Mouse (Mus musculus) CH12.LX (cell line): ENCODE results near the gene Sowahb. TPM values are rescaled to one million over a fixed set of nuclear protein-coding genes. Genes with fewer than 3 reads are reported as not detected.

Experiments used
- DNase-seq: peaks from one replicate; pipeline ENCODE4 v3.0.0-alpha.2; 2013; ENCODE audit errors: extremely low read depth
- H3K27ac ChIP-seq: 2 replicates; pipeline ENCODE4 v1.5.1; 2012; ENCODE audit warnings: low read depth, mild to moderate bottlenecking, control low read depth, moderate library complexity; ENCODE audit not compliant: insufficient read depth
- H3K27me3 ChIP-seq: replicated peaks from 2 replicates; pipeline ENCODE3; 2012; ENCODE audit warnings: inconsistent platforms
- H3K36me3 ChIP-seq, 2 experiments: replicated peaks in 1 of 2; 2 replicates each; pipeline versions ENCODE3 to v1.6.1; 2012; ENCODE audit warnings: inconsistent platforms in 1 of 2, low read length in 1 of 2, mild to moderate bottlenecking in 1 of 2, mixed read lengths in 1 of 2, moderate library complexity in 1 of 2; ENCODE audit not compliant: control insufficient read depth in 1 of 2, insufficient read depth in 1 of 2
- H3K4me1 ChIP-seq, 2 experiments: 2 replicates each; pipeline ENCODE4 v1.6.1; 2012; ENCODE audit warnings: inconsistent platforms in 1 of 2, moderate library complexity in 1 of 2; ENCODE audit not compliant: insufficient read depth in 2 of 2, control insufficient read depth in 1 of 2
- H3K4me2 ChIP-seq: 2 replicates; pipeline ENCODE4 v1.6.1; 2012; ENCODE audit warnings: low read depth, mild to moderate bottlenecking, control low read depth; ENCODE audit not compliant: poor library complexity, insufficient read depth, severe bottlenecking
- H3K4me3 ChIP-seq, 3 experiments: fragments of 150-350 bp in 1 of 3; sonication (generic) in 1 of 3; replicated peaks in 1 of 3; 2 replicates each; pipeline versions ENCODE3 to v1.5.1; 2011 to 2012; ENCODE audit warnings: low read depth in 2 of 3, low read length in 2 of 3, mild to moderate bottlenecking in 2 of 3, moderate library complexity in 2 of 3, control low read depth in 1 of 3, improper control_type of control experiment in 1 of 3, inconsistent platforms in 1 of 3, mixed read lengths in 1 of 3; ENCODE audit not compliant: poor library complexity in 1 of 3
- H3K79me2 ChIP-seq: replicated peaks from 2 replicates; pipeline ENCODE4 v1.6.1; 2012; ENCODE audit warnings: mild to moderate bottlenecking, moderate library complexity; ENCODE audit not compliant: control insufficient read depth, poor library complexity, insufficient read depth, severe bottlenecking; ENCODE audit errors: extremely low read depth
- H3K9ac ChIP-seq: 2 replicates; pipeline ENCODE4 v1.6.1; 2012; ENCODE audit warnings: low read depth, mild to moderate bottlenecking, control low read depth, moderate library complexity; ENCODE audit not compliant: insufficient read depth
- H3K9me3 ChIP-seq: replicated peaks from 2 replicates; pipeline ENCODE3; 2012; ENCODE audit warnings: low read length, inconsistent platforms, mixed read lengths
- CTCF ChIP-seq, 2 experiments: IDR thresholded peaks in 1 of 2; conservative IDR thresholded peaks in 1 of 2; 2 replicates each; pipeline ENCODE4 v1.5.1; 2011 to 2012; ENCODE audit warnings: low read depth in 2 of 2, low read length in 2 of 2, improper control_type of control experiment in 1 of 2, inconsistent platforms in 1 of 2, mild to moderate bottlenecking in 1 of 2, moderate library complexity in 1 of 2
- E2F4 ChIP-seq: IDR thresholded peaks from 2 replicates; pipeline ENCODE4 v1.6.1; 2011; ENCODE audit warnings: low read depth, low read length, improper control_type of control experiment; ENCODE audit not compliant: insufficient replicate concordance
- ELF1 ChIP-seq: IDR thresholded peaks from 2 replicates; pipeline ENCODE4 v1.6.1; 2014; ENCODE audit warnings: low read depth, mild to moderate bottlenecking, inconsistent platforms, low read length, improper control_type of control experiment
- GABPA ChIP-seq: IDR thresholded peaks from 2 replicates; pipeline ENCODE4 v1.6.1; 2012; ENCODE audit warnings: low read depth, low read length, improper control_type of control experiment, inconsistent platforms; ENCODE audit not compliant: insufficient replicate concordance
- HCFC1 ChIP-seq: IDR thresholded peaks from 2 replicates; pipeline ENCODE4 v1.6.1; 2012; ENCODE audit warnings: low read depth, mild to moderate bottlenecking, inconsistent platforms, low read length, improper control_type of control experiment
- KAT2A ChIP-seq: IDR thresholded peaks from 2 replicates; pipeline ENCODE4 v1.6.1; 2012; ENCODE audit warnings: low read length, improper control_type of control experiment, inconsistent platforms; ENCODE audit not compliant: insufficient replicate concordance
- MAZ ChIP-seq: IDR thresholded peaks from 2 replicates; pipeline ENCODE4 v1.6.1; 2012; ENCODE audit warnings: low read depth, mild to moderate bottlenecking, inconsistent platforms, low read length, improper control_type of control experiment, moderate library complexity
- MEF2A ChIP-seq: IDR thresholded peaks from 2 replicates; pipeline ENCODE4 v1.6.1; 2014; ENCODE audit warnings: low read depth, mild to moderate bottlenecking, inconsistent platforms, low read length, improper control_type of control experiment, borderline replicate concordance
- MXI1 ChIP-seq: IDR thresholded peaks from 2 replicates; pipeline ENCODE4 v1.6.1; 2011; ENCODE audit warnings: mild to moderate bottlenecking, low read depth, low read length, improper control_type of control experiment
- MYC ChIP-seq: IDR thresholded peaks from 2 replicates; pipeline ENCODE4 v1.6.1; 2011; ENCODE audit warnings: low read depth, mild to moderate bottlenecking, improper control_type of control experiment, low read length
- POLR2A ChIP-seq: IDR thresholded peaks from 2 replicates; pipeline ENCODE4 v1.6.1; 2011; ENCODE audit warnings: low read depth, mild to moderate bottlenecking, improper control_type of control experiment, low read length
- TCF12 ChIP-seq: IDR thresholded peaks from 2 replicates; pipeline ENCODE4 v1.6.1; 2014; ENCODE audit warnings: low read depth, mild to moderate bottlenecking, inconsistent platforms, low read length, improper control_type of control experiment
- USF1 ChIP-seq: IDR thresholded peaks from 2 replicates; pipeline ENCODE4 v1.6.1; 2014; ENCODE audit warnings: low read depth, mild to moderate bottlenecking, inconsistent platforms, low read length, improper control_type of control experiment
- ZC3H11A ChIP-seq: IDR thresholded peaks from 2 replicates; pipeline ENCODE4 v1.6.1; 2012; ENCODE audit warnings: low read depth, mild to moderate bottlenecking, inconsistent platforms, low read length, improper control_type of control experiment
- ZNF384 ChIP-seq: IDR thresholded peaks from 2 replicates; pipeline ENCODE4 v1.6.1; 2012; ENCODE audit warnings: low read depth, low read length, improper control_type of control experiment, inconsistent platforms
- dilution Hi-C: fragments of 300-500 bp; cut with MboI; formaldehyde crosslinking; loops from 2 replicates; pipeline ENCODE4 v1.14.3; 2020; ENCODE audit warnings: low sequenced_read_pairs; ENCODE audit not compliant: extremely low pct_unique_long_range_greater_than_20kb, extremely low pct_ligation_motif_present
- in situ Hi-C: fragments of 300-500 bp; cut with MboI; formaldehyde crosslinking; loops from 3 replicates; pipeline ENCODE4 v1.14.3; 2019; ENCODE audit warnings: low sequenced_read_pairs, low pct_ligation_motif_present, low pct_unique_long_range_greater_than_20kb, mixed read lengths
- polyA plus RNA-seq: library from polyadenylated mRNA; unstranded; fragments of >175 nt; gene quantifications from 2 replicates; pipeline ENCODE4 v1.2.1, GENCODE M21; 2012; ENCODE audit warnings: low read depth; ENCODE audit not compliant: insufficient read length
- total RNA-seq, 2 experiments: library from RNA; depleted of rRNA; stranded (reverse); fragments of 300-350 nt in 1 of 2; fragments of >200 nt in 1 of 2; gene quantifications; 2 replicates each; pipeline ENCODE4 v1.2.3; 2012 to 2014

Sowahb gene
- total and polyA plus RNA-seq, 3 experiments, result not detected

DNA sequence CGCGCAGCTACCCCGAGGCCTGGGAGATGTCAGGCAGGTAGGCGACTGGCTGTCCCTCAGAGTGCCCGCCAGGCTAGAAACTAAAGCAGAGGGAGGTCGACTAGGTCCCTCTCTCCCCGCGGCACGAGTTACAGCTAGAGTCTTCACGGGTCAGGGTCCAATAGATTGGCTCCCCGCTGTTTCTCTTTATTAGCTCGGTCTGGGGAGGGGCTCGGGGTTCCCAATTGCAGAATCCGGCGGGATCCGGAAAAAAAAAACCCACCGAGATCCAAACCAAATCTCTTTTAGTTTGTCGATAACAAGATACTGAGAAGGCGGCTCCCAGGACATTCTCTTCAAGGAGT is 521 bp upstream of the Sowahb start:
- TF ChIP-seq MYC (no peak), GABPA (no peak), HCFC1 (no peak), KAT2A (no peak), E2F4 (no peak), TCF12 (no peak), ZC3H11A (no peak), MAZ (no peak), ZNF384 (no peak), CTCF (conservative IDR thresholded peaks at IDR 0.05 in 1 of 2, IDR thresholded peaks at IDR 0.05 in 1 of 2; ENCODE audit: low read depth in 2 of 2, low read length in 2 of 2) (no peak), MEF2A (no peak), POLR2A (no peak), ELF1 (no peak)
- Histone ChIP-seq H3K4me3 (no peak overlapping the region), H3K9me3 (peaks cover 6% of the 10 kb centered on the region), H3K9ac (no peak overlapping the region), H3K36me3 (no peaks in the 10 kb centered on the region), H3K27me3 (peaks cover under 1% of the 10 kb centered on the region), H3K27ac (no peak overlapping the region), H3K4me1 (no peaks in the 10 kb centered on the region; a peak in 1 of 4 replicates), H3K79me2 (no peaks in the 10 kb centered on the region), H3K4me2 (no peak overlapping the region)
- DNase-seq, result no peak
- dilution Hi-C loops (no loop called here), in situ Hi-C loops (no loop called here)

DNA sequence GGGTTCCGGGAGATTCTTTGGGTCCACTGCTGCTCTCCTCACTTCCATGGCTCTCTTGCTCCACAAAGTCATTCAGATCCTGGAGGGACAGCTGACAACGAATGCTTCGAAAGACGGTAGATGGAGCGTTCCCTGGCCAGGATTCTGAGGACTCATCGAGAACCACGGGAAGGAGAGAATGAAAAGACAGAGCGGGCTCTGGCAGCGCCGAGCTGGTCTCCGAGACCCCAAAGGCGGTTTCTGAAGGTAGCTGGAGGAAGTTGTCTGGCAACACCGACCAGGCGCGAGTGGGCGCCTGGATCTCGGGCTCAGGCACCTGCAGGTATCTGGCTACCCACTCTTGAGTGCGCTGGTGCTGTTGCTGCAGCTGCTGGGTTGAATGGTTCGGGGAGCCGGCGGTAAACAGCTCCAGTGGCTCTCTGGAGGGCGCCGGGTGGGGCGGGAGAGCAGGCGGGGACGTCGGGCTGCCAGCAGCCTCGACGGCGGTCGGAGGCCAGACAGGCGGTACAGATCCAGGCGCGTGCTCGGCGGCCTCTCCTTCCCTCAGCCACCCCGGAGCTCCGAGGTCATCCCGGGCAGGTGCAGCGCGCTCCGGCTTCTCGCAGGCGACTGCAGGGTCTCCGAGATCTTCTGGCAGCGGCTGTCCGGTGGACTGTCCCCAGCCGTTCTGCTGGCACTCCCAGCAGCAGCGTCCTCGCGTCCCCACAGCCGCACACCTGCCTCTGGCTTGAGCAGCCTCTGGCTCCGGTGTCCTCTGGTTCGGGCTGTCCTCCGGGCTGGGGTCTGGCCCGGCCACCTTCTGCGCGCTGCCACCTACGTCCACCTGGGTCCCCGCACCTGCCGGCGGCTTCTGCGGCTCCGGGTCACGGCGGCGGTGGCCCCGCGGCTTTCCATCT is 886 bp downstream of the Sowahb start:
- no peaks in the 10 kb centered on the region for H3K79me2 ChIP-seq
- H3K4me2 ChIP-seq, result no peak overlapping the region
- no peak overlapping the region for H3K9ac ChIP-seq
- dilution Hi-C loops (no loop called here), in situ Hi-C loops (no loop called here)
- peaks cover 6% of the 10 kb centered on the region for H3K9me3 ChIP-seq
- H3K36me3 ChIP-seq, result no peaks in the 10 kb centered on the region
- no peak for TF ChIP-seq USF1
- no peak for TF ChIP-seq MXI1
- TF ChIP-seq KAT2A, result no peak
- no peaks in the 10 kb centered on the region for H3K27me3 ChIP-seq
- no peak overlapping the region for H3K27ac ChIP-seq
- no peak for DNase-seq
- H3K4me3 ChIP-seq, result no peak overlapping the region
- H3K4me1 ChIP-seq, result no peaks in the 10 kb centered on the region; a peak in 1 of 4 replicates
